Mouse (Mus musculus) liver, embryonic 14.5 days (tissue): Measurements from ENCODE around the gene Dusp10.

ENCODE experiments used
- CTCF ChIP-seq: IDR thresholded peaks from 2 replicates; pipeline ENCODE4 v1.5.1; 2016; ENCODE audit warnings: antibody characterized with exemption, low read depth, control low read depth
- EP300 ChIP-seq: IDR thresholded peaks from 2 replicates; pipeline ENCODE4 v1.6.1; 2016; ENCODE audit warnings: antibody characterized with exemption, low read depth

GRCm38 (mm10) chr1:184039301-184039700, 26.2 kb downstream of the Dusp10 start:
- TF ChIP-seq EP300 (no peak), CTCF (no peak)
